Mouse (Mus musculus) forebrain, embryonic 11.5 days (tissue): ENCODE results near the gene Fus. TPM values are rescaled to one million over a fixed set of nuclear protein-coding genes. Genes with fewer than 3 reads are reported as not detected.
A peak's percentile ranks its signal among the peaks of the same experiment; 100 is the strongest.

Experiments used
- ATAC-seq: fragments of 200-750 bp; cut with Nextera tagmentation; replicated peaks from 2 replicates; pipeline ENCODE4 v1.8.0; 2017; ENCODE audit warnings: moderate TSS enrichment; ENCODE audit not compliant: low FRiP score
- DNase-seq: peaks from one replicate; pipeline ENCODE4 v3.0.0-alpha.2; 2017; ENCODE audit warnings: low spot score
- H3K27ac ChIP-seq: fragments of 300-500 bp; sonication (generic); 2 replicates; pipeline ENCODE4 v1.5.1; 2014; ENCODE audit warnings: low read depth, low read length
- H3K27me3 ChIP-seq: fragments of 300-500 bp; sonication (generic); 2 replicates; pipeline ENCODE4 v1.6.1; 2014; ENCODE audit warnings: mild to moderate bottlenecking, low read length, mixed read lengths; ENCODE audit not compliant: control insufficient read depth, insufficient read depth
- H3K36me3 ChIP-seq: fragments of 300-500 bp; sonication (generic); 2 replicates; pipeline ENCODE4 v1.6.1; 2014; ENCODE audit warnings: mild to moderate bottlenecking, low read length, moderate library complexity, mixed read lengths; ENCODE audit not compliant: control insufficient read depth, insufficient read depth
- H3K4me1 ChIP-seq: fragments of 300-500 bp; sonication (generic); replicated peaks from 2 replicates; pipeline ENCODE4 v1.6.1; 2014; ENCODE audit warnings: low read length, mixed read lengths; ENCODE audit not compliant: control insufficient read depth, insufficient read depth
- H3K4me2 ChIP-seq: fragments of 300-500 bp; sonication (generic); 2 replicates; pipeline ENCODE4 v1.6.1; 2014; ENCODE audit warnings: low read depth, mild to moderate bottlenecking, low read length, moderate library complexity, mixed read lengths; ENCODE audit not compliant: severe bottlenecking
- H3K4me3 ChIP-seq: fragments of 300-500 bp; sonication (generic); 2 replicates; pipeline ENCODE4 v1.5.1; 2014; ENCODE audit warnings: low read depth, low read length
- H3K9ac ChIP-seq: fragments of 300-500 bp; sonication (generic); 2 replicates; pipeline ENCODE4 v1.6.1; 2014; ENCODE audit warnings: low read length
- H3K9me3 ChIP-seq: fragments of 300-500 bp; sonication (generic); 2 replicates; pipeline ENCODE4 v1.6.1; 2016; ENCODE audit warnings: low read length, mixed read lengths; ENCODE audit not compliant: control insufficient read depth
- WGBS: fragments of 180-500 bp; shearing (Covaris S2); extraction: QIAGEN DNeasy Blood & Tissue Kit; methylation state at CpG from one replicate; pipeline ENCODE4 v1.1.7; 2014; 5-methylcytosine and 5-hydroxymethylcytosine counted together
- polyA plus RNA-seq: library from polyadenylated mRNA; unstranded; fragments of >200 nt; fragmentation: Nextera tagmentation; extraction: Ambion mirVana; gene quantifications from 2 replicates; pipeline ENCODE4 v1.2.1, GENCODE M21; 2014

The Fus gene
- polyA plus RNA-seq, 1 experiment from 2014 or later: 44.7 TPM

GRCm38 (mm10) chr7:127926846-127927245 lies 40.4 kb upstream of the Fus start:
- no peak for ATAC-seq
- no peak overlapping the region for H3K4me3 ChIP-seq
- peak; percentile 48 for DNase-seq
- peaks cover 3% of the 10 kb centered on the region; the same call in 1 of the 2 replicates for H3K36me3 ChIP-seq
- no peaks in the 10 kb centered on the region for H3K9me3 ChIP-seq
- no peak overlapping the region for H3K27ac ChIP-seq
- H3K9ac ChIP-seq: no peak overlapping the region
- no peak overlapping the region for H3K4me2 ChIP-seq
- peaks cover 5% of the 10 kb centered on the region for H3K27me3 ChIP-seq
- H3K4me1 ChIP-seq: peaks cover 7% of the 10 kb centered on the region; the same call in 1 of the 2 replicates
- WGBS: 90% methylated on average over 11 of the region's 11 CpGs

GRCm38 (mm10) chr7:127927726-127928125 lies 39.5 kb upstream of the Fus start:
- peaks cover 5% of the 10 kb centered on the region for H3K27me3 ChIP-seq
- H3K4me1 ChIP-seq: peaks cover 9% of the 10 kb centered on the region; the same call in 1 of the 2 replicates
- no peak for ATAC-seq
- WGBS: 82% methylated on average over 11 of the region's 11 CpGs
- no peaks in the 10 kb centered on the region for H3K9me3 ChIP-seq
- no peak overlapping the region for H3K27ac ChIP-seq
- no peak overlapping the region for H3K4me3 ChIP-seq
- H3K9ac ChIP-seq: no peak overlapping the region
- H3K36me3 ChIP-seq: peaks cover 3% of the 10 kb centered on the region; the same call in 1 of the 2 replicates
- DNase-seq: peak; percentile 43
- H3K4me2 ChIP-seq: no peak overlapping the region

- peak; percentile 50 for DNase-seq
- peaks cover 5% of the 10 kb centered on the region for H3K27me3 ChIP-seq
- no peak overlapping the region for H3K4me3 ChIP-seq
- no peak for ATAC-seq
- H3K36me3 ChIP-seq: peaks cover 3% of the 10 kb centered on the region; the same call in 1 of the 2 replicates
- no peaks in the 10 kb centered on the region for H3K9me3 ChIP-seq
- no peak overlapping the region for H3K4me2 ChIP-seq
- no peak overlapping the region for H3K9ac ChIP-seq
- peaks cover 9% of the 10 kb centered on the region; the same call in 1 of the 2 replicates for H3K4me1 ChIP-seq
- no peak overlapping the region for H3K27ac ChIP-seq
- WGBS: 51% methylated on average over 5 of the region's 5 CpGs
Measured at GRCm38 (mm10) chr7:127928596-127928995, 38.7 kb upstream of the Fus start.

- Histone ChIP-seq H3K9me3 (no peaks in the 10 kb centered on the region), H3K4me2 (peak within 1 kb of the TSS; percentile 24; the same call in 1 of the 2 replicates), H3K27me3 (peaks cover 5% of the 10 kb centered on the region), H3K4me1 (peaks cover 12% of the 10 kb centered on the region; the same call in 1 of the 2 replicates), H3K9ac (peak within 1 kb of the TSS; percentile 18; the same call in 1 of the 2 replicates), H3K36me3 (no peaks in the 10 kb centered on the region; the same call in 1 of the 2 replicates), H3K4me3 (no peak within 1 kb of the TSS), H3K27ac (no peak within 1 kb of the TSS)
- no peak for ATAC-seq
- whole genome bisulfite sequencing: 6% methylated on average over 6 of the region's 6 CpGs
- DNase-seq: peak; percentile 50
Measured at GRCm38 (mm10) chr7:127929923-127930322, 37.3 kb upstream of the Fus start, which contains the start of gene Prss8. TSS of gene Prss8 (minus strand) at chr7:127930104.

GRCm38 (mm10) chr7:127930636-127931035 lies 36.6 kb upstream of the Fus start:
- DNase-seq (no peak), ATAC-seq (no peak)
- no peak overlapping the region for H3K4me2 ChIP-seq
- no peak overlapping the region for H3K27ac ChIP-seq
- no peaks in the 10 kb centered on the region for H3K9me3 ChIP-seq
- H3K4me3 ChIP-seq: no peak overlapping the region
- H3K4me1 ChIP-seq: peaks cover 12% of the 10 kb centered on the region; the same call in 1 of the 2 replicates
- peaks cover 5% of the 10 kb centered on the region for H3K27me3 ChIP-seq
- 82% methylated on average over 5 of the region's 5 CpGs for WGBS
- no peaks in the 10 kb centered on the region; the same call in 1 of the 2 replicates for H3K36me3 ChIP-seq
- no peak overlapping the region for H3K9ac ChIP-seq

GRCm38 (mm10) chr7:127931351-127932135 lies 35.7 kb upstream of the Fus start:
- H3K4me3 ChIP-seq: no peak overlapping the region
- peaks cover 5% of the 10 kb centered on the region for H3K27me3 ChIP-seq
- no peak overlapping the region for H3K27ac ChIP-seq
- no peak for ATAC-seq
- H3K36me3 ChIP-seq: no peaks in the 10 kb centered on the region
- 29% methylated on average over 13 of the region's 13 CpGs for WGBS
- H3K4me1 ChIP-seq: peaks cover 15% of the 10 kb centered on the region; the same call in 1 of the 2 replicates
- H3K4me2 ChIP-seq: no peak overlapping the region
- no peaks in the 10 kb centered on the region for H3K9me3 ChIP-seq
- DNase-seq: peak; percentile 53
- H3K9ac ChIP-seq: no peak overlapping the region; the same call in 1 of the 2 replicates

GRCm38 (mm10) chr7:127932273-127933031 lies 34.8 kb upstream of the Fus start:
- ATAC-seq (no peak), DNase-seq (peak; percentile 49)
- Histone ChIP-seq H3K36me3 (no peaks in the 10 kb centered on the region), H3K4me3 (no peak overlapping the region), H3K27ac (no peak overlapping the region), H3K9ac (no peak overlapping the region; the same call in 1 of the 2 replicates), H3K27me3 (peaks cover 5% of the 10 kb centered on the region), H3K4me2 (no peak overlapping the region), H3K9me3 (no peaks in the 10 kb centered on the region), H3K4me1 (peaks cover 15% of the 10 kb centered on the region; the same call in 1 of the 2 replicates)
- 16% methylated on average over 13 of the region's 13 CpGs for WGBS

- WGBS: 88% methylated on average over 5 of the region's 5 CpGs
- Histone ChIP-seq H3K27ac (no peak overlapping the region), H3K4me1 (peaks cover 15% of the 10 kb centered on the region; the same call in 1 of the 2 replicates), H3K36me3 (no peaks in the 10 kb centered on the region), H3K9ac (no peak overlapping the region), H3K9me3 (no peaks in the 10 kb centered on the region), H3K27me3 (peaks cover 5% of the 10 kb centered on the region), H3K4me2 (no peak overlapping the region), H3K4me3 (no peak overlapping the region)
- DNase-seq: no peak
- no peak for ATAC-seq
Measured at GRCm38 (mm10) chr7:127934075-127934474, 33.2 kb upstream of the Fus start.
